Mouse (Mus musculus) gastrocnemius, adult 2 months (tissue): Measurements from ENCODE around the gene Alg9. TPM values are rescaled to one million over a fixed set of nuclear protein-coding genes. Genes with fewer than 3 reads are reported as not detected.

Experiments used
- DNase-seq: peaks from one replicate; pipeline ENCODE4 v3.0.0; 2022
- H3K27ac ChIP-seq: fragments of 200-600 bp; 2 replicates; pipeline ENCODE4 v1.8.1; 2022; ENCODE audit warnings: mild to moderate bottlenecking
- H3K4me3 ChIP-seq: fragments of 200-600 bp; 2 replicates; pipeline ENCODE4 v1.8.1; 2022; ENCODE audit warnings: mild to moderate bottlenecking, moderate library complexity
- CTCF ChIP-seq: fragments of 200-600 bp; IDR thresholded peaks from 2 replicates; pipeline ENCODE4 v1.8.1; 2022; ENCODE audit warnings: antibody characterized with exemption, mild to moderate bottlenecking, moderate library complexity
- intact Hi-C: fragments of 180-260 bp; cut with DNase I; formaldehyde crosslinking; loops from one replicate; pipeline ENCODE4 v1.15.1; 2025
- long read RNA-seq, 2 experiments: library from polyadenylated mRNA; stranded (forward); transcript quantifications; one replicate each; pipeline ENCODE4 v2.0.0; 2021
- total RNA-seq, 2 experiments: library from RNA; stranded (reverse); gene quantifications; 2 replicates each; pipeline ENCODE4 v1.2.3; 2021

Alg9 gene
- 10 to 100 TPM in 1 of 2 experiments, 1 to 10 TPM in 1; 7.8 to 11.2 TPM for total RNA-seq
- long read RNA-seq, experiment 1, transcript Alg9-201 (15 exons, 2,873 nt): major isoform, 11 of 15 reads
- long read RNA-seq, experiment 1, partial matches to known transcripts: 1 of 15 reads
- long read RNA-seq, experiment 1, other reads (novel, unspliced or antisense): 3 of 15 reads
- long read RNA-seq, experiment 2, transcript Alg9-201 (15 exons, 2,873 nt): major isoform, 5 of 8 reads
- long read RNA-seq, experiment 2, partial matches to known transcripts: 1 of 8 reads
- long read RNA-seq, experiment 2, other reads (novel, unspliced or antisense): 2 of 8 reads

DNA sequence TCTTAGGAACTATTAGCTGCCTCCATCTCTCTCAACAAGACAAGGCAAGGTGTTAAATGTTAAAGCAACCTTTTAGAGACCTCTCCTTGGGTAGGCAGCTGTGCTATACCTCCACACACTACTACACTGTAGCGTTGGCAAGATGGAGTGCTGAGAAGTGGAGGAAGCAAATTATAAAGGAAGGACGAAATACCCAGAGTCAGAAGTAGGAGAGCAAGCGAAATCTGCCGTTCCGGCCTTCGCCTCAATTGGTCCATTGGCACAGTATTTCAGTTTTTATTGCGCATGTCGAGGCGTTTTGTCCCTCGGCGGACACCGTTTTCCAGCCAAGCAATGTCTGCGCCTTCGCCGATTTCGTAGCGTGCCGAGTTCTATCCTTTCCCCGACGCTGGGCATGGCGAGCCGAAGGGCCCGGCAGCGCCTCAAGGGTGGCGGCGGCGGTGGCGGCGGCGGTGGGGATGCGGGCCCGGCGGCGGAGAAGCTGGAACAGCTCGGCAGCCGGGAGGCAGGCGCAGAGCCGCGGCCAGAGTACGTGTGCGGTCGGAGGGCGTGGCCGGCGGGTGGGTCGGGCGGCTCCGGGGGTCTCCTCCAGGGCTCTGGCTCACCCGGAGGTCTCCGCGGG is at the start of gene Alg9, which contains the start of gene 1110032A03Rik:
Gene Alg9, plus strand, starts transcription at position 29 of the 622 bp plus-strand sequence.
Gene 1110032A03Rik, minus strand, starts transcription at position 530 of the 622 bp plus-strand sequence.
- Histone ChIP-seq H3K27ac (peak within 1 kb of the TSS; percentile 88), H3K4me3 (peak within 1 kb of the TSS; percentile 93)
- DNase-seq: peak; percentile 92
- intact Hi-C loops: no loop called here
- 0 out of 2 replicates have a peak, but pooled peaks have one; percentile 4 for TF ChIP-seq CTCF

DNA sequence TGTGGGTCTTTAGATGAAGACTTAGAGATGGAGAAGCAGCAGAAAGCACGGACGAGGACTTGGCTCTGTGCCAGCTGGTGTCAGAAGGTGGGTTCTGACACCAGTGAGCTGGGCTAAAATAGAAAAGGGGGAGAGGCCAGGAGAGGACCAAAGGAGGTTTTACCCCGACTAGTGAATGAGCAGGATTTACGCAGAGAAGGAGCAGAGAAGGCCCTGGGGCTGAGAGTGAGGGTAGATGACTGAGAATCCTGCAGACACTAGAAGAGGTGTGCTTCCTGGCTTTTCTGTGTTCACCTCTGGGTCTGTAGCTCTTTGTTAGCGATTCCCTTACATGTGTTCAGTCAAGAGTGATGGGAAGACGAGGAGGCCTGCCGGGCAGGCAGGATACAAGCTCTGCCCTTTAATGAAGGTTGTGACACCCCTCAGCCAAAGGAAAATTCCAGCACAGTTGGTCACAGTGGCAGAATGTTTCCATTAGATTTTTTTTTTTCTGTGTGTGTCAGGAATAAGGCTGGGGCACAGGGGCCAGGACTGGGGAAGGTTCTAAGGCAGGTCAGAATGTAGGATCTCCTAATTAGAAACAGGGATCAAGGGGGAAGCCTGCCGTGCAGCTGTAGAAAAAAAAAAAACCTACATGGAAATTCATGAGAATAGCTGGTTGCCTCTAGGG is 48.8 kb upstream of the Alg9 start:
- peak overlapping the region; percentile 63 for H3K27ac ChIP-seq
- TF ChIP-seq CTCF: no peak
- H3K4me3 ChIP-seq: no peak overlapping the region
- no peak for DNase-seq
- intact Hi-C loops: no loop called here

DNA sequence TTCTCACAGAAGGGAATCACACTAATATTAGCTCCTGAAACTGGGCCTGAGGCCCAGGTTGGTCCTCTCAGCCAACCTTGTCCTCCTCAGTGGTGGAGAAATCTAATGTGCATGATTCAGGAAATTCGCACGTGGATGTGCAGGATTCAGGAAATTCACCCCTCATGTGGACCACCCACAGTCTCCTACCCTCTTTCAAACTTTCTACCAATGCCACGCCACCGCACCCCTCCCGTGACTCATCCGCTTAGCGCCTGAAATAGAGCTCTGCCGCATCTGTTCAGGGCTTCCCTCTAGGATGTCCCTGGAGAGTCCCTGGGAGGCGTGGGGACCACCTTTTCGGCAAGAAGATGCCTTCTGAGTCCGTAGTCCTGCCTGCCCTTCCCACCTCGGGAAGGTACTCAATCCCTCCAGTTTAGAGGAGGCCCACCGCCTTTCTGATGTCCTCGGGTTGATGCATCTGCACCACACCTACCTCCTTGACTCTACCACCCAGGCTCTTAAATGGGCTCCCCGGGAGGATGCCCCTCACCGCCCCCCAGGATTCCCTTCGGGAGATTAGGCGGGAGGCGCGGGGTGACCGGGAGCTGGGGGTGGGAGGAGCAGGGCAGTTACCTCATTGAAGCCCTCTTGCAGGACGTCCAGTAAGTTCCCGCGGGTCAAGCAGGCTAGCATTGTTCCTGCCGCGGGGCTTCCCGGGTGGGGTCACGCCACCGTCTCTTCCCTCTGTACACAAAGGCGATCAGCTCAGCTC is 47.5 kb upstream of the Alg9 start:
- Histone ChIP-seq H3K4me3 (peak overlapping the region; percentile 84), H3K27ac (peak overlapping the region; percentile 66)
- DNase-seq: peak; percentile 50
- no peak for TF ChIP-seq CTCF
- intact Hi-C loops: no loop called here

DNA sequence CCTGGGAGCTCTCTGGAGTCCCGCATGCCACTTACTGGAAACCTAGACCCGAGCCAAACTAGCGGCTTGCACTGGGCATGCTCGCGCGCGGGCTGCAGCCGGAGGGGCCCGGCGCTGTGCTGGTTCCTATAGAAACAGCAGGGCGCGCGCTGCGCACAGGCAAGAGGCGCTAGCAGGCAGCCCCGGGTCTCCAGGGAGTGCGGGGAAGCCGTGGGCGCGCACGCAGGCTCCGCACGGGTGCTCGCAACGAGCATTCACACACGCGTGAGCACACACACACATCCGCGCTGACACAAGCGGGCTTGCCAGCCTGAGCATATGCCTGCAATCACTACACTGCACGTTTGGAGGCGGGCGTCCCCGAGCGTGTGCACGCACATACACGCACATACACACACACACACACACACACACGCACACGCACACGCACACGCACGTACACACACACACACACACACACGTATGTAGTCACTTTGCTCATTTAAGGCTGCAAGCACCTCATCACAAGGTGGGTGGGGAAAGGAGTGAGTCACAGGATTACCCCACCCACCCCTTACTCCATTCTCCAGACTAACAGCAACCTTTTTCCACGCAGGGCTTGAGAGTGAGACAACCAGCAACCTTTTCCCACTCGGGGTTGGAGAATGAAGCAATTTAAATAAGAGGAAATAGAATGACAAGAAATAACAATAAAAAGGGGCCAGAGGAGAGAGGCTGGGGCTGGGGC is 46.7 kb upstream of the Alg9 start:
- peak; percentile 77 for DNase-seq
- peak overlapping the region; percentile 84 for H3K4me3 ChIP-seq
- intact Hi-C loops: no loop called here
- peak; percentile 18; the same call in 1 of the 2 replicates for TF ChIP-seq CTCF
- H3K27ac ChIP-seq: peak overlapping the region; percentile 66

DNA sequence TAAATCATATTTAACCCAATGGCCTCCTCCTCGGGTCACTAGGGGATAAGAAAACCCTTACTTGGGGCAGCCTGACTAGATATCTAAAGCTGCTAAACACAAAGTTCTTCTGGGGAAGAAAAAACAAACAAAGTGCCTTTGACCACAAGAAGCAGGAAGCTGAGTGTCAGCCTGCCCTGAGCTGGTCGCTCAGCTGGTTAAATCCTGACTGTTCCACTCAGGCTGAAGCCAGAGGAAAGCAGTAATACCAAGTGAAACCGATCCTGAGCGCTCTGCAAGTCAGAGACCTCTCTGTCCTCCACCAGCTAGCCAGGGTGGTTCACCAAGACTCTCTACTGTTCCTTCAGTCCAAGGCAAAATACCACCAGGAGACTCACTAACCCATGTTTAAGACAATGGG is 45.2 kb upstream of the Alg9 start:
- TF ChIP-seq CTCF: no peak
- H3K4me3 ChIP-seq: no peak overlapping the region
- H3K27ac ChIP-seq: no peak overlapping the region
- intact Hi-C loops: no loop called here
- no peak for DNase-seq

DNA sequence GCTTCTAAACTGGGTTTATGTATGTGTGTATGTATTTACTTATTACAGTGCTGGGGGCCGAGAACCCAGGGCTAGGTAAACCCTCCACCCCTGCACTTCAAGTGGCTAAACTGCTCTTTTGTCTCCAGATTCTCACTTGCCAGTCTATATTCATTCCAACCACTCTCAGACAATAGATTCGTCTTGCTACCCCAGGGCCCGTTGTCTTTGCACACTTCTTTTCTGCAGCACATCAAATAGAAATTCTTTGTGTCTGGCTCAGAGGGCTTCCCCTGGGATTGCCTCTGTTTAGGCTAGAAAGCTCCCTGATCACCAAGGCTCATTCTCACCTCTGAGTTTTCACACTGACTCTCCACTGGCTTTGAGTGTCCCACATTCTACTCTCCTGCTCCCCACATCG is 42.3 kb upstream of the Alg9 start:
- no peak for TF ChIP-seq CTCF
- intact Hi-C loops: no loop called here

DNA sequence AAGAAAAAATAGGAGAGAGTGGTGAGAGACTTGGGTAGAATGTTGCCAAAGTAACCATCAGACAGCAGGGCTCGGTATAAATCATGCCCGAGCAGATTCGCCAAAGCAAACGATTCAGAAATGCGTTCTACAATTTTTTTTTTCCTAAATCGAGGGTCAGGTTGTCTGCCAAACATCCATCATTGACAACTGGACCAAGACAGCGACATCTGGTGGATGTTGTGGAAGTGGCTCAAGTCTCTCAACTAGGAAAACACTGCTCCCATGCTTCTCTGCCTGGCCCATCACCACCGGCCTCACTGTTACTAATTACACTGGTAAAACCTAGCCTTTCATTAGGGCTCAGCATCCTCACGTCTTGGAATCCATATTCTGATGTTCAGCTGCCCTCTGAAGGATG is 39.8 kb upstream of the Alg9 start:
- no peak overlapping the region for H3K27ac ChIP-seq
- peak; percentile 62 for DNase-seq
- intact Hi-C loops: loop anchor here (1.0 kb wide), 1 partner anchor 25 kb away; no protein-coding TSS in a partner anchor
- H3K4me3 ChIP-seq: peak overlapping the region; percentile 33
- peak; percentile 85 for TF ChIP-seq CTCF

More for the DNA sequence above, 42.3 kb upstream of the Alg9 start:
- DNase-seq: no peak
- Histone ChIP-seq H3K4me3 (no peak overlapping the region), H3K27ac (no peak overlapping the region)

DNA sequence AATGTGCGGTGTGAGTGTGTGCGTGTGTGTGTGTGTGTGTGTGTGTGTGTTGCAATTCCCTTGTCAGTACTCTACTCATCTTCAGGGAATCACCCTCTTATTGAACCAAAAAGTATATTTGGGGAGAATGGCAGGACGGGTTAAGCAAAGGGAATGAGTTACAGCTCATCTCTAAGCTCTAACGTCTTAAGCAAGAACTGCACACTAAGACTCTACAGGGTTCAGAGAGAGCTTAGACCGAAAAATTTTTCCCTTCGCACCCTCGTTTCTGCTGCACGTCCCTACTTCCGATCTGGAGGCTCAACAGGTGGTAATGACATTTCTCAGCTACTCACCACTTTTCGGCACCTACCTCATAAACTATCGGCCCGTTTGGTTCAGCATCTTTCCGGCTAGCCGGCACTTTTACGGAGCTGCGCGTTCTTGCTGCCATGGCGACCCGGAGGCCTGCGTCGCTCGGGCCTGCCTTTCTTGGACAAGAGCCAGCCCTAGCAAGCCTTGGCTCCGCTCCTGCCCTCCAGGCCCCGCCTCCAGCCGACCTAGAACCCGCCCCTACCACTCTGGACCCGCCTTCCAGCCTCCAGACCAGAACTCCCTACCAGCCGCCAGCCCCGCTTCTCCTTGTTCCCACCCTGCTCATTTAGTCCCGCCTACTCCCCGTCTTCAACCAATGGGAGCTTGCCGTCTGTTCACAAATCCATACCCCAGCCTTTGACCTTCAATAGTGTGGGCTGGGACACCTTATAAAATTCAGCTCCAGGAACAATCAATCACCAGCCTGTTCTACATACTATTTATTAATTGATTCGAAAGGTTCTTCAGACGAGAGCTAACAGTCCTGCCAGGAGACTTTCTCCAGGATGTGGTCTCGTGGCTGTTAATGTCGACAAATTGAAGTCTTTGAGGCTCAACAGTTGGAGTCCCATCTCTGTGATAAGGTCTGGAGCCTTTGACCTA is 35.6 kb upstream of the Alg9 start, which contains the start of gene Dixdc1:
Gene Dixdc1, minus strand, starts transcription at position 604 of the 957 bp plus-strand sequence.
- DNase-seq: peak; percentile 95
- TF ChIP-seq CTCF: no peak
- Histone ChIP-seq H3K27ac (peak within 1 kb of the TSS; percentile 62), H3K4me3 (peak within 1 kb of the TSS; percentile 71)
- intact Hi-C loops: no loop called here

DNA sequence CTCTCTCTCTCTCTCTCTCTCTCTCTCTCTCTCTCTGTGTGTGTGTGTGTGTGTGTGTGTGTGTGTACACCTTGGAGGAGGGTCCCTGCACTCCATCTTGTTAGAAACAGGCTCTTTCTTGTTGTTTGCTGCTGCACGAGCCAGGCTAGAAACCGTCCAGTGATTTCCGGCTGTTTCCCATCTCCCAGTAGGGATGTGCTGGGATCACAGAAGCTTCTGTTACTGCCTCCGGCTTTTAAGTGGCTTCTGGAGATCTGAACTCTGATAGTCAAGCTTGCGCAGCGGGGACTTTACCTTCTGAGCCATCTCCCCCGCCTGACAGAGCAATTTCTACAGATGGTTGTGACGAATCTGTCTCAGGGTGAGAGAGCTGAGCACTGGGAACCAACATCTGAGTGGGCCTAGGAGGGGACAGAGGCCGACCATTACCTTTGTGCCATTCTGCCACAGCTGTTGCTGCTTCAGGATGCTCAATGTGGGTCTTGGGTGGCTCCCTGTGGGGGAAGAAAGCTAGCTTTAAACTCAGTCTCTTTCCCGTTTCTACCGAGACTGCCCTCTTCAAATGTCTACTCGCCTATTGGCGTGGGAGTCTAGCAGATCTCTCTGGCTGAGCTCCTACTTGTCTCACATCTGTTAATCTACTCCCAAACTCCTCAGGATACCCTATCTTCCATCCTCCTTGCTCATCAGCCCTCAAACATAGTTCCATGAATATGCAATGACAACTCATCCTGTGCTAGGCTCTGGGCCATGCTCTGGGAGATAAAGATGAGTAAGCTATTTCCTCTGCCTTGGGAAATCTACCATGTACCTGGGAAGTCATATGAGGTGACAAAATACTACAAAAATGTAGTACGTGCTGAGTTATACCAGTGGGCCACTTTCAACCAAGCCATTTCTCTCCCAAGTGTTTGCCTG is 33.7 kb upstream of the Alg9 start:
- Histone ChIP-seq H3K4me3 (no peak overlapping the region), H3K27ac (peak overlapping the region; percentile 61; the same call in 1 of the 2 replicates)
- intact Hi-C loops: no loop called here
- no peak for DNase-seq
- no peak for TF ChIP-seq CTCF

DNA sequence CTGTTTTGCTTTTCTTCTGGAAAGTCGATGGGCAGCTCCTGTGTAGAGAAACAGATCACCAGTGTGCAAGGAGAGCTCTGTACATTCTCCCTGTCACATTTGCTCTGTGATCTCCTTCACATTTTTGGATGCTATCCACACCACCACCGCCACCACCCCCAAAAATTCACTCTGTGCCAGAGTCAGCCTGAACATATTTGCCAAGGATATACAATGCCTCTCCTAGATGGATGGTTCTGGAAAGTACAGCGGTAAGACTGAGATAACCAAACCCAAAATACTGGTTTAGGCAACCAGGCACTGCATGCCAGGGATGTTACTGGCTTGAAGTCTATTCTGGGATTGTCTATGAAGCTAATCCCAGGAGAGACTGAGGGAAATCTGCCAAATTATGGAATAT is 32.6 kb upstream of the Alg9 start:
- TF ChIP-seq CTCF: no peak
- peak overlapping the region; percentile 61 for H3K27ac ChIP-seq
- H3K4me3 ChIP-seq: no peak overlapping the region
- DNase-seq: no peak
- intact Hi-C loops: no loop called here
